Mouse (Mus musculus) midbrain, embryonic 14.5 days (tissue): ENCODE results near the gene Ankrd65. TPM values are rescaled to one million over a fixed set of nuclear protein-coding genes. Genes with fewer than 3 reads are reported as not detected.

Source experiments
- ATAC-seq: fragments of 200-750 bp; cut with Nextera tagmentation; 2 replicates; pipeline ENCODE4 v1.8.0; 2017; ENCODE audit warnings: moderate number of reproducible peaks, moderate library complexity; ENCODE audit not compliant: low FRiP score, low TSS enrichment
- DNase-seq: peaks from one replicate; pipeline ENCODE4 v3.0.0-alpha.2; 2015
- H3K27ac ChIP-seq: fragments of 300-500 bp; sonication (generic); replicated peaks from 2 replicates; pipeline ENCODE4 v1.5.1; 2014; ENCODE audit warnings: mild to moderate bottlenecking, low read depth, low read length, moderate library complexity
- H3K27me3 ChIP-seq: fragments of 300-500 bp; sonication (generic); 2 replicates; pipeline ENCODE4 v1.6.1; 2014; ENCODE audit warnings: low read length, control low read depth, mixed read lengths; ENCODE audit not compliant: control insufficient read depth, insufficient read depth
- H3K36me3 ChIP-seq: fragments of 300-500 bp; sonication (generic); 2 replicates; pipeline ENCODE4 v1.6.1; 2014; ENCODE audit warnings: low read length, control low read depth; ENCODE audit not compliant: control insufficient read depth, insufficient read depth
- H3K4me1 ChIP-seq: fragments of 300-500 bp; sonication (generic); 2 replicates; pipeline ENCODE4 v1.6.1; 2014; ENCODE audit warnings: mild to moderate bottlenecking, antibody characterized with exemption, low read length, control low read depth; ENCODE audit not compliant: control insufficient read depth, insufficient read depth
- H3K4me2 ChIP-seq: fragments of 300-500 bp; sonication (generic); 2 replicates; pipeline ENCODE4 v1.6.1; 2014; ENCODE audit warnings: mild to moderate bottlenecking, low read length, moderate library complexity
- H3K4me3 ChIP-seq: fragments of 300-500 bp; sonication (generic); replicated peaks from 2 replicates; pipeline ENCODE4 v1.5.1; 2014; ENCODE audit warnings: low read depth, low read length
- H3K9ac ChIP-seq: fragments of 300-500 bp; sonication (generic); replicated peaks from 2 replicates; pipeline ENCODE4 v1.6.1; 2014; ENCODE audit warnings: mild to moderate bottlenecking, low read length, moderate library complexity
- H3K9me3 ChIP-seq: fragments of 300-500 bp; sonication (generic); 2 replicates; pipeline ENCODE4 v1.6.1; 2016; ENCODE audit warnings: low read length, control low read depth, mixed read lengths; ENCODE audit not compliant: control insufficient read depth
- WGBS: fragments of 180-500 bp; shearing (Covaris S2); extraction: QIAGEN DNeasy Blood & Tissue Kit; methylation state at CpG from one replicate; pipeline ENCODE4 v1.1.7; 2014; 5-methylcytosine and 5-hydroxymethylcytosine counted together
- polyA plus RNA-seq: library from polyadenylated mRNA; unstranded; fragments of >200 nt; fragmentation: Nextera tagmentation; extraction: Ambion mirVana; gene quantifications from 2 replicates; pipeline ENCODE4 v1.2.1, GENCODE M21; 2014

Gene Ankrd65
- polyA plus RNA-seq, 1 experiment from 2014 or later, result not detected

DNA sequence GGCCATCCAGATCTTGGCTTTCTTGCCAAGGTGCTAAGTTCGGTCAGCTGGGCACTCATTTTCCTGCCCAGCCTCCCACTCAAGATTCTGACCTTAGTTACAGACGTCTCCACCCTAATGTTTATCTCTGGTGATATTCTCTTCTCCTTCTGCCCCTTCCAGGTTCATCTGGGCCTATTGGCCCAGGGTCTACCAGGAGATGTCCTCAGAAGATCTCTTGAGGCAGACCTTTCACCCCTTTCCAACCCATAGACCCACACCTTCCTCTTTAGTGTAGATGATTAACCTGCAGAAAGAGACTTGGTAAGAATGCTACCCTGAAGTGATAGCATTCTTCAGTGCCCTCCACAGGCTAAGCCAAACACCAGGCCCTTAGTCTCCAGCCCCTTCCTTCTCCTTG lies 18.5 kb upstream of the Ankrd65 start:
- 84% methylated on average over 2 of the region's 2 CpGs for WGBS
- Histone ChIP-seq H3K4me2 (no peak overlapping the region), H3K27me3 (peaks cover 24% of the 10 kb centered on the region; the same call in 1 of the 2 replicates)

GRCm38 (mm10) chr4:155772786-155773185 lies 17.5 kb upstream of the Ankrd65 start:
- ATAC-seq, result no peak
- H3K9ac ChIP-seq, result no peak overlapping the region
- no peak for DNase-seq
- H3K9me3 ChIP-seq, result no peaks in the 10 kb centered on the region
- H3K4me2 ChIP-seq, result peak overlapping the region; percentile 67; the same call in 1 of the 2 replicates
- no peak overlapping the region for H3K27ac ChIP-seq
- WGBS, result 88% methylated on average over 13 of the region's 13 CpGs
- H3K4me1 ChIP-seq, result peaks cover 19% of the 10 kb centered on the region; the same call in 1 of the 2 replicates
- H3K4me3 ChIP-seq, result no peak overlapping the region
- H3K36me3 ChIP-seq, result no peaks in the 10 kb centered on the region
- H3K27me3 ChIP-seq, result peaks cover 24% of the 10 kb centered on the region; the same call in 1 of the 2 replicates

More for the DNA sequence above, 18.5 kb upstream of the Ankrd65 start:
- Histone ChIP-seq H3K4me1 (peaks cover 19% of the 10 kb centered on the region; the same call in 1 of the 2 replicates), H3K9ac (no peak overlapping the region), H3K9me3 (no peaks in the 10 kb centered on the region), H3K4me3 (no peak overlapping the region), H3K36me3 (no peaks in the 10 kb centered on the region), H3K27ac (no peak overlapping the region)
- DNase-seq, result no peak
- no peak for ATAC-seq

DNA sequence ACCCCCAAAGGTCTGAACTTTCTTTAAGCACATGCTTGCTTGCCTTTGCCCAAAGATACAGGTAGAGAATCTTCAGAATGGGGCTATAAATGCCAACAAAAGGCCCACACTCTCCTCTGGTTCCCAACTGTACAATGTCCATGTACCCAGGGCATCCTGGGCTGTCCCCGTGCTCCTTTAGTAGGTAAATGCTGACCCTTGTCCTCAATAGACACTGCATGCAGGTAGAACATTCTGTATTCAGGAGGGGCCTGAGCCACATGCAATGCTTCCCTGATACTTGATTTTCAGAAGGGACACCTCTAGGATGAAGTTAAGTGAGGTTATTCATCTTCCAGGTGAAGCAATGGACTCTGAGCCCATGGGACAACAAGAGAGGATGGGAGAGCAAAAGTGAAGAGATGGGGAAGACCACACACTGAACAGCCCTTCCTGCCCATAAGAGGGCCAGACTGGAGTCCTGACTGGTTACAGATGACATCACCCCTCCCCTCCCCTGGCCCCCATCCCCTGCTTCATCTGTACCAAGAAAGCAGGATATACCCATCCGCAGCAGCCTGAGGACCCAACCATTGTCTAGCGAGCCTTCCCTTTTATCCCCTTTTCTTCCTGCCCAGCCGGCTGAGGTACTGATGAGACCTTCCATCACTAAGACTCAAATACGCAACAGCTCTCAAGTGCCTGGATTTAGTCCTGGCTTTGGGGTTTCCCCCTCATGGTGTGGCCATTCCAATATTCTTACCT lies 16.7 kb upstream of the Ankrd65 start:
- Histone ChIP-seq H3K4me3 (peak overlapping the region; percentile 36), H3K27me3 (peaks cover 24% of the 10 kb centered on the region; the same call in 1 of the 2 replicates), H3K27ac (no peak overlapping the region), H3K4me1 (peaks cover 19% of the 10 kb centered on the region; the same call in 1 of the 2 replicates), H3K9ac (no peak overlapping the region), H3K4me2 (peak overlapping the region; percentile 67), H3K9me3 (no peaks in the 10 kb centered on the region), H3K36me3 (no peaks in the 10 kb centered on the region)
- ATAC-seq (no peak), DNase-seq (no peak)
- WGBS, result 36% methylated on average over 5 of the region's 5 CpGs

GRCm38 (mm10) chr4:155774280-155774754 lies 15.9 kb upstream of the Ankrd65 start, which contains the start of gene Vwa1:
Gene Vwa1, minus strand, starts transcription at chr4:155774698.
- DNase-seq (peak; percentile 90), ATAC-seq (peak; percentile 72)
- Histone ChIP-seq H3K9ac (peak within 1 kb of the TSS; percentile 52), H3K4me1 (peaks cover 19% of the 10 kb centered on the region; the same call in 1 of the 2 replicates), H3K27me3 (peaks cover 24% of the 10 kb centered on the region; the same call in 1 of the 2 replicates), H3K27ac (peak within 1 kb of the TSS; percentile 53), H3K4me3 (peak within 1 kb of the TSS; percentile 36), H3K9me3 (no peaks in the 10 kb centered on the region), H3K4me2 (peak within 1 kb of the TSS; percentile 67), H3K36me3 (no peaks in the 10 kb centered on the region)
- 1% methylated on average over 35 of the region's 35 CpGs for WGBS

DNA sequence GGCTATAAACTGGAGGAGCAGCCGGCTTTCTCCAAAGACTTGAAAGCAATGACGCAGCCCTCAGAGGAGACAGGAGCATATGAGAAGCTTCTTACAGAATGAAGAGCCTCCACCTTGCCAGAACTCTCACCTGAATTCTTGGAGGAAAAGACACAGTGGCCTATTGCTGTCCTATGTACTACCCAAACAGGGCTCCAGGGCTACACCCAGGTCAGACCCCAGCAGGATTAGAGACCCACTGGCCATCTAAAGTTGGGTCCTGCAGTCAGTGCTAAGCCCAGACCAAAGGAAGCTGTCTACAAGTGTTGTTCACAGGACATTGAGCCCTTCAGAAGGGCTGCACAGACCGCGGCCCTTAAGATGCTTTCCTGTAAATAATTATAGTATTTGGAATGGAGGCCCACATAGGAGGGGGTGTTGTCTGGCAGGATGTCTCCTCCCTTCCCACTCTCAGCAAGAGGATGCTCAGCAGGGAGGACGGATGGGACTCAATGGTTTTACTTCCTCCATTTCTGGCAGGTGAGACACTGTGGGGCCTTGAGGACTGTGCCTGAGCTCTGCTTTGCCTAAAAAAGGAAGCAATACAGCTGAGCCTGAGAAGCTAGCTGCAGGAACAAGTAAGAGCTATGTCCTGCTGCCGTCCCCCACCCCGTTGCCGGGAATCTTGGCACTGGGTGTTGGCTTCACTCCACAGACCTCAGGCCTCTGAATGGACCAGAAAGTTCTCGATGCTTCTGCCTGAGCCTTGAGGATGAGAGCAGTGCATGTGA lies 15.1 kb upstream of the Ankrd65 start:
- Histone ChIP-seq H3K27me3 (peaks cover 24% of the 10 kb centered on the region; the same call in 1 of the 2 replicates), H3K36me3 (no peaks in the 10 kb centered on the region), H3K4me3 (peak overlapping the region; percentile 36), H3K9me3 (no peaks in the 10 kb centered on the region), H3K4me2 (peak overlapping the region; percentile 67), H3K27ac (peak overlapping the region; percentile 53), H3K4me1 (peaks cover 16% of the 10 kb centered on the region; the same call in 1 of the 2 replicates), H3K9ac (peak overlapping the region; percentile 52)
- ATAC-seq (no peak), DNase-seq (peak; percentile 48)
- 68% methylated on average over 9 of the region's 9 CpGs for WGBS

DNA sequence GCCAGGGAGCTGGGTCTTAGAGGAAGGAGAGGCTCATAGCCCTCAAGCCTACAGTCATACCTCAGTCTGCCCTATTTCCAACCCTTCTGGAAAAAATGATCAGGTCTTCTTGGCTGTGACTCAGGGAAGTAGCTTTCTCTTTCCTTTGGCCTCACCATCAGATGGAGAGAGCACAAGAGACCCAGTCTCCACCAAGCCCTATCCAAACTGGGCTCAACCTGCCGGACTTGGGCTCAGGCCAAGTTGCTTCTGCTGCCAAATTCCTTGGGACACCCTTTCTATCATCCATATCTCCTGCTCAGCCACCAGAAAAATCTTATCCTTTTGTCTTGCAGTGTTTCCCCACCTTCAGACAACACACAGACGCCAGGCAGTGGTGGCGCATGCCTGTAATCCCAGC lies 14.4 kb upstream of the Ankrd65 start:
- Histone ChIP-seq H3K9me3 (no peaks in the 10 kb centered on the region), H3K9ac (no peak overlapping the region), H3K4me3 (no peak overlapping the region), H3K4me2 (no peak overlapping the region), H3K36me3 (no peaks in the 10 kb centered on the region), H3K27ac (0 out of 2 replicates have a peak overlapping the region, but pooled peaks have one; percentile 13), H3K27me3 (peaks cover 24% of the 10 kb centered on the region; the same call in 1 of the 2 replicates), H3K4me1 (peaks cover 12% of the 10 kb centered on the region; the same call in 1 of the 2 replicates)
- DNase-seq, result no peak
- no peak for ATAC-seq
- 83% methylated on average over 3 of the region's 3 CpGs for WGBS

- peaks cover 12% of the 10 kb centered on the region; the same call in 1 of the 2 replicates for H3K4me1 ChIP-seq
- DNase-seq (no peak), ATAC-seq (no peak)
- H3K9ac ChIP-seq, result no peak overlapping the region
- no peak overlapping the region for H3K4me3 ChIP-seq
- H3K9me3 ChIP-seq, result no peaks in the 10 kb centered on the region
- H3K27me3 ChIP-seq, result peaks cover 24% of the 10 kb centered on the region; the same call in 1 of the 2 replicates
- H3K4me2 ChIP-seq, result no peak overlapping the region
- H3K27ac ChIP-seq, result no peak overlapping the region
- WGBS, result 34% methylated on average over 2 of the region's 2 CpGs
- no peaks in the 10 kb centered on the region for H3K36me3 ChIP-seq
These were observed 13.4 kb upstream of the Ankrd65 start for GRCm38 (mm10) chr4:155776704-155777335.

GRCm38 (mm10) chr4:155777816-155778215 lies 12.4 kb upstream of the Ankrd65 start:
- H3K9ac ChIP-seq, result no peak overlapping the region
- ATAC-seq, result no peak
- H3K36me3 ChIP-seq, result no peaks in the 10 kb centered on the region
- no peaks in the 10 kb centered on the region for H3K9me3 ChIP-seq
- H3K4me3 ChIP-seq, result no peak overlapping the region
- H3K4me1 ChIP-seq, result peaks cover 12% of the 10 kb centered on the region; the same call in 1 of the 2 replicates
- no peak overlapping the region for H3K27ac ChIP-seq
- WGBS, result 83% methylated on average over 2 of the region's 2 CpGs
- DNase-seq, result no peak
- no peak overlapping the region for H3K4me2 ChIP-seq
- peaks cover 18% of the 10 kb centered on the region; the same call in 1 of the 2 replicates for H3K27me3 ChIP-seq
